Mouse (Mus musculus) thymus, postnatal 10 days (tissue): ENCODE measurements around the gene Rab43.

ENCODE experiments used
- DNase-seq, 2 experiments: peaks; one replicate each; pipeline ENCODE4 v3.0.0; 2021; ENCODE audit warnings: low spot score in 2 of 2

Rab43 gene

GRCm38 (mm10) chr6:87748531-87748930 lies 63.4 kb downstream of the Rab43 start:
- no peak for DNase-seq

DNA sequence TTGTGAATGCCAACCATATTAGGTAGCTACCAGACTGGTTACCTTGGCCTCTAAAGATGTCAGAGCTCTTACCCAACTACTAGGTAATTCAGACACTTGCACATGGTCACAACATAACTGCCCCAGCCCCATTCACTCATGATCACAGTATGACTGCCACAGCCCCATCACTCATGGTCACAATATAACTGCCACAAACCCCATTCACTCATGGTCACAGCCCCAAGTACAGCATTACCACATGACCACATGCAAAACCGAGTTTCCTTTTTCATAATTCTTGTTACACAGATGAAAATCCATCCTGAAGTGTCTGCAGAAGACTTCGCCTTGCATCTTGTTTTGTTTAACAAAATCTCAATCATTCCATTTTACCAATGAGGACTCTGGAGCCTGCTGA lies 63.9 kb downstream of the Rab43 start:
- no peak for DNase-seq

DNA sequence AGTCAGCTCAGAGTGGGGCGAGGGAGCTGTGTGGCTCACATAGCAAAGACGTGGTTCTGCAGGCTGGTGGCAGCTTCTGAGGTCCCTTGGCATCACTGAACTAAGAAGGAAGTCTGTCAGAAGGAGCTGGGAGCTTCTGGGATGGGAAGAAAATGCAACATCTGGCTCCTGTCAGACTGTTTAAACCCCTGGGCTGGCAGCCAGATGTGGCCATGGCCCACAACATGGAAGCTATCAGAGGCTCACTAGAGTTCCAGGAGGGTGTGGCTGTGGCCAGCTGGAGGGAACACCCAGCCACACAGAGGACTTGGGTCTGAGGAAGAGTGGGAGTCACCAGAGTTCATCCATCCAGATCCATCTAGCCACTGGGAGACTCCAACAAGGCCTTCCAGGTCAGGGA lies 65.1 kb downstream of the Rab43 start:
- DNase-seq, result no peak

- no peak for DNase-seq
These were observed 65.9 kb downstream of the Rab43 start for GRCm38 (mm10) chr6:87746059-87746458.

GRCm38 (mm10) chr6:87745301-87745700 lies 66.7 kb downstream of the Rab43 start:
- no peak for DNase-seq

DNA sequence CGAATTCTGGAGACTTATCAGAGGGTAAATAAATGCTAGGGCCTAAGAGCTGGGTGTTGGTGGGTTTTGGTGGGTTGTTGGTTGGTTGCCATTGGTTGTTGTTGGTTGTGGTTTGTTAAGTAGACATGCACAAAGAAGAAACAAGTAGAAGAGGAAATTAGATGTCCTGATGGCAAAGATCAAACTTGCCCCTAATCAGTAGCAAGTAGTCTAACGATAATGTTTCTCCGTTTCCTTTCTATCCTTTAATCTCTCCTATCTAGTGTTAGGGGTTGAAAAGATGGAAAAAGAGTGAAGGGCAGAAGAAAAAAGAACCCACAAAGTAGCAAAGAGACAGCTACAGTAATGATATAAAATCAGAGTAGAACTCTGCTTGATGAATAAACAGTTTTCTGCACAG lies 67.3 kb downstream of the Rab43 start:
- DNase-seq, result no peak

DNA sequence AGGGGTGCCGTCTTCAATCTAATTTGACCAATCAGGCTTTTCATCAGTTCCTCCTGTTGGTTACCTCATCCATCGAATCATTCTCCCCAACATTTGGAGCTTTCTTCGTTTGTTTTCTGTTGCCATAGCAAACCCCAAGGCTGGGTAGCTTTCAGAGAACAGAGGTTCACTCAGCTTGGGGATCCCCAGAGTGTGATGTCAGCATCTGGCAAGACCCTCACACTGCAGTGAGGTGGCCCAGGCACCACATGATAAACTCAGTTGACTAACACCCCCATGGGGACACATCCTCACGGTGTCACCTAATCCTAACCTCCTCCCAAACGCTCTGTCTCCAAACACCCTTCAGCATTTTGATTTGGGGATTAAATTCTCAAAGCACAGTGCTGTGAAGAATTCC lies 68.7 kb downstream of the Rab43 start:
- no peak for DNase-seq

DNA sequence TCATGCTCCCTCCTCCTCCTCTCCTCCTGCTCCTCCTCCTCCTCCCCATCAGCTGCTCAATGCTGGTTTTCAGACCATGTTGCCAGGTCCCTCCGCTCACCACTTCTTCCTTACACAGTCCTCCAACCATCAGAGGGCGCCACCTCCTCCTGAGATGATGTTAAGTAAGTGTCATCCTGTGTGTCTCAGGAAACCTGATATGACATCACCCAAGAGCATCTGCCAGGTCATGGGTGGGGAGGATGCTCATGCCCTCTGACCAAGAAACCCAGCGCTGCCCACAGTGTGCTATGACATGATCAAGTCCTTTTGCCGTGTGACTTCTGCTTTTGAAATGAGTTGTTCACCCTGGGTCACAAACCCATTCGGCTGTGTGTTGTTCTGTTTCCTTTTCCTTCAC lies 69.2 kb downstream of the Rab43 start:
- DNase-seq, result no peak

- DNase-seq, result no peak
These were observed 70.0 kb downstream of the Rab43 start for GRCm38 (mm10) chr6:87741978-87742377.

DNA sequence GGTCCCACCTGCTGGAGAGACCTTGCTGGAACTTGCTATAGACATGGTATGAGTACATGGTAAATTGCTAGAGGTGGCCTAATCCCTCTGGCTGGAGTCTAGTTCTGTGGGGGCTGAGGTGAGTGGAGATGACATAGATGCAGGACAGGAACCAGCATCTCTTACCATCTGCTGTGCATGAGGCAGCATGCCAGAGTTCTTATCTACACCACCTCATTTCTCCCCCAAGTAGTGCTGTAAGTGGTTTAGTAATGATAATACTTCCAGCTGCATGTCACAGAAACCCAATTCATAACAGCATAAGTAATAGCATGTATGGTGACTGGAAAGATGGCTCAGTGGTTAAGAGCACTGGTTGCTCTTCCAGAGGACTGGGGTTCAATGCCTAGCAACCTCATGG lies 71.5 kb downstream of the Rab43 start:
- DNase-seq, result no peak

DNA sequence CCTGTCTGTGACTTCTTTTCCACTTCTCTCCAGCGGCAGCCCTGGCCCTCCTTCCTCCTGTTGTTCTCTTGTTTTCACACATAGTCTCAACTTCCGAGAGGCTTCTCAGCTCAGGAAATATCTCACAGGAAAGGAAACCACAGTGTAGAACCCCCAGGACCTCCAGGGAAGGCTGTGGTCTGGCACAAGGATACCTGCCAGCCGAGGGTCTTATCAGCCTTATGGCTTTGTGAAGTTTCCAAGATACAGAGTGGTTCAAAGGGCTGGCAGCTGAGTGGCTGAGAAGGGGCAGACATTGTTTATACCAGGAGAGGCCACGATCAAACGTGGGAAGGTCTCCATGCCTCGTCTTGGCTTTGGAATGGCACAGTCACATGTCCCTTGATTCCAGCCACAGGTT lies 72.1 kb downstream of the Rab43 start:
- no peak for DNase-seq
